Mouse (Mus musculus) cerebellum, adult 11-12 months (tissue): Measurements from ENCODE around the gene Psmd11.

Experiments
- DNase-seq: peaks from one replicate; pipeline ENCODE4 v3.0.0; 2022

The Psmd11 gene

DNA sequence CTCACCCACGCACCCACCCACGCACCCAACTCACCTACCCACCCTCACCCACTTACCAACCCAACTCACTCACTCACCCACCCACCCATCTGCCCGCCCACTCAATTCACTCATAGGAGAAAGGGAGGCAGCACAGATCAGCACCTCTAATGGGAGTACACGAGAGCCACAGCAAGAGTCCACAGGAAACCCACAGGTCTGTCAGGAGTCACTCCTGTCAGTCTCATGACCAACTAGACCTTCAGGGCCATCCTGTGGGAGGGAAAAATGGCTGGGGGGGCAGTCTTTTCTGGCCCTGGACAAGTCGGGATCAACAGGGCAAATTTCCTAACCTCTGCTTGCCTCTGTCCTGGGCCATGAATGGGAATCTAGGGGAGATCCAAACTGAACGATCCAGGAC is 79.4 kb downstream of the Psmd11 start:
- DNase-seq: no peak

DNA sequence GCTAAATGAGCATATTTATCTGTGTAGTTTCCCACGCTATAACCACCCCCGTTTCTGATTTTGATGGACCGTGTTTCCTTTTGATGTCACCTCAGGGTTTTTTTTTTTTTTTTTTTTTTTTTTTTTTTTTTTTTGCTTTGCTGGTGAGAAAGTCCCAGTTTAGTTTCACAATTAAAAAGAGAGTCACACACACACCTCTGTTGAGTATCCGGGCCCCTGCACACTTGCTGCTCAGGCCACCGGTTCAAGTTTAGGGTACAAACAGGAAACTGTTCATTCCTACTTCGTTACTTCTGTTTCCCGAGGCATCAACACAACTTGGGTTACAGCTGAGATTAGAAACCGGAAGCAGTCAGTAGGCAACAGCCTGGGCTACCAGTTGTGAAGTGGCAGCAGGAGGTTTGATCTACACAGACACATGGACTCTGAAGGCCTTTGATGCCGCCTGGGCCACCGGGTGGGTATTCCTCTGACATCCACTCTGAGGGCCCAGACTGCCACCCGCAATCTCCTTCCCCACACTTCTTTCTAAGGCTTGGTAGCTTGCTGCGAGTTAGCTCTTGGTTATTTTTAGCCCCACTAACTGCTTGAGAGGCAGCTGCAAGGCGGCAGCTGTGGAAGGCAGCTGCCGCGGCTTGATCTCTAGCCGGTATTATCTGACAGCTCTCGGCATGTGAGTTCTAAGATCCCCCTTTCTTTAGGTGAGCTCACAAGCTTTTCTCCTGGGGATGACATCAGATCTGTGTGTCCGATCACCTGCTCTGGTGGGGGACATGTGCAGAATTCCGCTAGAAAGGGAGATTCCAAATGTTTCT is 80.2 kb downstream of the Psmd11 start:
- no peak for DNase-seq

GRCm38 (mm10) chr11:80509176-80509506 is 80.7 kb downstream of the Psmd11 start:
- no peak for DNase-seq

DNA sequence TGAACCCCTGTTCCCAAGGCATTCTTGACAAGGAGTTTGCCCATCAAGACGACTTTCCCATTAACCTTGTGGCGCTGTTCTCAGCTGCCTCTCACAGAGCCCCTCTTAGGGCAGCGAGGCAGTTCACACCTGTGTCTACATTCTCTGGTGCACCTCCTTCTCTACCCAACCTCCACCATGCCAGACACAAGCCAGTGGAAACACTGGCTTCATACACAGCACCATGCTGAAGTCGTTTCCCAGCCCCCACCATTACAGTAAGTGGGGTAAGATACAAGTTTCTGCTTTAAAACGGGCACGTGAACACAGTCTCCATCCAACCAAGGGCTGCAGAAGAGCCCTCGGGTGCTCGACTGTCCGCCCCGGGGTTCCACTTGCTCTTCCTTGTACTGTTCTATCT is 81.7 kb downstream of the Psmd11 start:
- no peak for DNase-seq

DNA sequence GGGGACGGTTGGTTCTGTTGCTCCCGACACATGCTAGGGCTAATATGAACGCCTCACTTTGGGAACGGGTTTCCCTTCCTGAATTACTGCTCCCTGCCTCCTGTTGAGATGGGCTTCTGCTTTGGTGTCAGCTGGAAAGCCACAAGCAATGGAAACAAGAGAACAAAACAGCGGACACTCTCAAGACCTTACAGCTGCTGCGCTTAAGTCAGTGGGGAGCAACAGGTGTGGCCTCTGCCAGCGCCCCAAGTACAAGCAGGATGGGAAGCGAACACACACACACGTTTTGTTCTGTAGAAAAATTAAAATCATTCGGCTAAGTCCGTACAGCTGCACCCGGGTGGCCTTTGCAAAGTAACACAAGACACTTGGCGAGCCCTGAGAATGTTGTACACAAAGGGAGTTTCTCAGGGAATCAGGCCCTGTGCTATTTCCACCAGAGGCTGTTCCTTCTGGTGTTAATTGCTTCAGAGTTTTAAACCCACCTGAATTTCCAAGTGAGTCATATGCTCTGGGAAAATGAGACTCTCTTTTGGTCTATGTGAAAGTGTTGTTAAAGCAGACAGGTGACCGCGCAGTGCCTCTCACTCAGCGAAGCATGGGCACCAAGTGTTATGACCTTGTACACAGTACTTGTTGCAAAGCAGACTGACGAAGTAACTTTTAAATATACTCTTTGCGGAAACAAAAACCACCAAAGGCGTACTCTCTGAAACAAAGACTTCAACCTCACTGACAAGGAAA is 84.1 kb downstream of the Psmd11 start:
- DNase-seq: no peak

DNA sequence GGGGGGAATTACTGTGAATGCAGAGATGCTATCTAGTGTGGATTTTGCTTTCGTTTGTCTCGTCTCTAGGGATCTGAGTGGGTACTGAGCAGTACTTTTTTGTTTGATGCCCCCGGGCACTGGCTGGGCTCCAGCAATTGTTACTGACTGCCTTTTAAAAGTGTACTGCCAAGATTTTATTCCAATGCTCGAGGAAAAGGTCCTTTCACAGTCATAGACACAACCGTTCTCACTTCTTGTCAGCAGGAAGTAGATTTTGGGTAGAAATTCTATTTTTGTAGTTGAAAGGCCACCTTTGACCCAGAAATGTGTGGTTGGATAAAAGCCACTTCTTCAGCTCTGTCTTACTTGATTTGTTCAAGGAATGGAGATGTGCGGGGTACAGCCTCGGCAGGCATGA is 85.4 kb downstream of the Psmd11 start:
- DNase-seq: no peak

GRCm38 (mm10) chr11:80515346-80515745 is 86.9 kb downstream of the Psmd11 start:
- no peak for DNase-seq

DNA sequence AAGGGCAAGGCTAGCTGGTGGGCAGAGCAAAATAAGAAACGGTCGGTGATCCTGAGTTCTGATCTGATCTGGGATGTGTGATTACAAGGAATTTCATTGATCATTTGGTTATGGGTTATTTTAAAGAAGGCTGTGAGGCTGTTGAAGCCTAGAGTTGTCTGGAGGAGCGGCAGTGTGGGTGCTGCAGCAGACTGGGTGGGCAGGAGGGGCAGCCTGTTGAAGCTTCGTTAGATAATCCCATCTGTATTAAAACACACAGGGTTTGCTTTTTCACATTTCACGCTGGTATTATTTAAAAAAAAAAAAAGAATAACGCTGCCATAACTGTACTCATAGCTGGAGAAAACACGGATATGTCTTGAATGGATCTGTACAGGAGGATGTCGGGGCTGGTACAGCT is 87.5 kb downstream of the Psmd11 start:
- DNase-seq: no peak

DNA sequence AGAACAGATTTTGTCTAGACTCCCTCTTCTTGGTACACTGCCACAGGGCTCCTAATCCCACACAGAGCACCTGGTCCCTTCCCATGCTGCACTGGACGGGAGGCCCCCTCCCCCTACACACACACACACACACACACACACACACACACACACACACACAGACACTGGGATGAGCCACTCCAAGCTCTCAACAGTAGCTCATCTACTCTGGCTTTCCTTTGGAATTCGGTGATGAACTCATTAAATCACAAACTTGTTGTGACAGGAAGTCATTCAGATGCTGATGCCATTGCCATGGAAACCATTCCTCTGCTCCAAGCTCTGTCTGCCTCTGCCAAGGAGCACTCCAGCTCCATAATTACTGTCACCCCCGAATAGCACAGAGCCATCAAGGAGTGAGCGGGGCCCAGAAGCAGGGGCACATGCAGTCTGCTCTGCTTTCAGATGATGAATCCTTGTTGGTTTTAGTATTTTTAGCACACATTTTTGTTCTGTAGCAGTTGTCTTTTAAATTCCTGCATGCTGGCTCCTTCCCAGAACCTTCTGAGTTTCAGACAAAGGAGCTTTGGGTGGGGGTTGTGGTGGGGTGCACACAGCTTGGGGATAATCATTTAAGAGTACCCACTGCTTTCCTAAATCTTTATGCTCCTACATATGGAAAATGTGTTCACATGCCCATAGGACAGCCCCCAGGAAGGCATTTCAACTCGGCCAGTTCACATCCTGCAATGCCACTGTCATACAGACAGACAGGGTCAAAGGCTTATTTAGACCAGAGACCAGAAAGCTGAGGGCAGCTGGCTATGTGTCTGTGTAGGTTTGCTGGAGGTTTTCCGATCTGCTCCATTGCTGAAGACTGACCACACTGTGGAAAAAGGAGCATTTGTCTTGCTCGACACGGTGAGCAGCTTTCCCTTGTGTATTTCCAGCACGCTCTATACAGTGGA is 90.3 kb downstream of the Psmd11 start:
- DNase-seq: peak; percentile 22

DNA sequence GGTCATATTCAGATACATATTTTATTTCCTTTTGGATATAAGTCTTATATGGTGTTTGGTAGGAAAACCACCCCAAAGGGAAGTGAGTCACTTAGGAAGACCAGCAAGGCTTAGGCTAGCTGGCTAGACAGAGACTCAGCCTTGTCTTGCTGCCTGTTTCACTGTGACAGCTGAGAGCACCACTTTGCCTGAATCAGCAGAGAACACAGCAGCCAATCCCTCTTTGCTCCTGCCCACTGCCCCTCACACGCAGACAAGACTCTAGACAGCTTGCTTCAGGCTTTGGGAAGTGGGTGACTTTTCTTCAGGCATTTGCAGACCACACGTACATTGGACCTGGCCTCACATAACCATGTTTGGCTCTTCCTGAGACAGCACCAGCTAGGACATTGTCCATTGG is 92.7 kb downstream of the Psmd11 start:
- DNase-seq: no peak
